Mouse (Mus musculus) forebrain, embryonic 15.5 days (tissue): Measurements from ENCODE around the gene Gm37240. TPM values are rescaled to one million over a fixed set of nuclear protein-coding genes. Genes with fewer than 3 reads are reported as not detected.
"Not testable (repeated sequence)": the region's sequence is repeated elsewhere in the genome, so short reads cannot be mapped to it uniquely, and the experiment has no call there.

Experiments
- ATAC-seq: fragments of 200-750 bp; cut with Nextera tagmentation; replicated peaks from 2 replicates; pipeline ENCODE4 v1.8.0; 2017; ENCODE audit warnings: mild to moderate bottlenecking, moderate TSS enrichment, moderate library complexity
- H3K27ac ChIP-seq: fragments of 300-500 bp; sonication (generic); replicated peaks from 2 replicates; pipeline ENCODE4 v1.5.1; 2015; ENCODE audit warnings: mild to moderate bottlenecking, inconsistent platforms
- H3K27me3 ChIP-seq: fragments of 300-500 bp; sonication (generic); 2 replicates; pipeline ENCODE4 v1.6.1; 2015; ENCODE audit warnings: inconsistent platforms
- H3K36me3 ChIP-seq: fragments of 300-500 bp; sonication (generic); 2 replicates; pipeline ENCODE4 v1.6.1; 2015; ENCODE audit warnings: mild to moderate bottlenecking, inconsistent platforms
- H3K4me1 ChIP-seq: fragments of 300-500 bp; sonication (generic); 2 replicates; pipeline ENCODE4 v1.6.1; 2015; ENCODE audit warnings: inconsistent platforms
- H3K4me2 ChIP-seq: fragments of 300-500 bp; sonication (generic); replicated peaks from 2 replicates; pipeline ENCODE4 v1.6.1; 2015; ENCODE audit warnings: mild to moderate bottlenecking, inconsistent platforms
- H3K4me3 ChIP-seq: fragments of 300-500 bp; sonication (generic); 2 replicates; pipeline ENCODE4 v1.5.1; 2015; ENCODE audit warnings: mild to moderate bottlenecking, inconsistent platforms
- H3K9ac ChIP-seq: fragments of 300-500 bp; sonication (generic); replicated peaks from 2 replicates; pipeline ENCODE4 v1.6.1; 2015; ENCODE audit warnings: mild to moderate bottlenecking, inconsistent platforms
- H3K9me3 ChIP-seq: fragments of 300-500 bp; sonication (generic); 2 replicates; pipeline ENCODE4 v1.6.1; 2016; ENCODE audit warnings: inconsistent platforms
- WGBS: fragments of 180-500 bp; shearing (Covaris S2); methylation state at CpG from one replicate; pipeline ENCODE4 v1.1.7; 2015; ENCODE audit warnings: mixed read lengths; 5-methylcytosine and 5-hydroxymethylcytosine counted together
- polyA plus RNA-seq: library from polyadenylated mRNA; unstranded; fragments of >200 nt; fragmentation: Nextera tagmentation; extraction: Ambion mirVana; gene quantifications from 2 replicates; pipeline ENCODE4 v1.2.1, GENCODE M21; 2015

Gm37240 gene
- polyA plus RNA-seq, 1 experiment from 2014 or later: 2.2 TPM

GRCm38 (mm10) chr3:84867434-84867975 is 1019.8 kb downstream of the Gm37240 start:
- 80% methylated on average over 1 of the region's 1 CpGs for WGBS

GRCm38 (mm10) chr3:84866866-84867265 is 1020.5 kb downstream of the Gm37240 start:
- Histone ChIP-seq H3K4me2 (no peak overlapping the region), H3K27ac (no peak overlapping the region), H3K4me3 (no peak overlapping the region), H3K27me3 (no peaks in the 10 kb centered on the region), H3K4me1 (peaks cover 3% of the 10 kb centered on the region; the same call in 1 of the 2 replicates), H3K9ac (no peak overlapping the region), H3K9me3 (no peaks in the 10 kb centered on the region), H3K36me3 (no peaks in the 10 kb centered on the region)
- 86% methylated on average over 4 of the region's 4 CpGs for WGBS
- ATAC-seq: no peak

More at GRCm38 (mm10) chr3:84867434-84867975, 1019.8 kb downstream of the Gm37240 start:
- Histone ChIP-seq H3K9me3 (no peaks in the 10 kb centered on the region), H3K27me3 (no peaks in the 10 kb centered on the region), H3K4me3 (no peak overlapping the region), H3K9ac (no peak overlapping the region), H3K27ac (no peak overlapping the region), H3K4me2 (no peak overlapping the region), H3K4me1 (peaks cover 3% of the 10 kb centered on the region; the same call in 1 of the 2 replicates), H3K36me3 (no peaks in the 10 kb centered on the region)
- ATAC-seq: no peak

- H3K4me3 ChIP-seq: no peak overlapping the region
- 75% methylated on average over 3 of the region's 3 CpGs for WGBS
- H3K4me2 ChIP-seq: no peak overlapping the region
- H3K9ac ChIP-seq: no peak overlapping the region
- no peaks in the 10 kb centered on the region for H3K27me3 ChIP-seq
- H3K4me1 ChIP-seq: peaks cover 3% of the 10 kb centered on the region; the same call in 1 of the 2 replicates
- no peak for ATAC-seq
- H3K9me3 ChIP-seq: no peaks in the 10 kb centered on the region
- H3K27ac ChIP-seq: no peak overlapping the region
- no peaks in the 10 kb centered on the region for H3K36me3 ChIP-seq
These were observed 1021.6 kb downstream of the Gm37240 start for GRCm38 (mm10) chr3:84865684-84866083.

- not testable (repeated sequence) for H3K27ac ChIP-seq, H3K4me2 ChIP-seq, H3K9me3 ChIP-seq, H3K9ac ChIP-seq, H3K4me1 ChIP-seq, H3K4me3 ChIP-seq, ATAC-seq, H3K36me3 ChIP-seq, H3K27me3 ChIP-seq
- over 99% methylated on average over 3 of the region's 3 CpGs for WGBS
These were observed 1025.5 kb downstream of the Gm37240 start for GRCm38 (mm10) chr3:84861817-84862216.

- 86% methylated on average over 1 of the region's 1 CpGs for WGBS
- Histone ChIP-seq H3K4me3 (no peak overlapping the region), H3K27ac (no peak overlapping the region), H3K36me3 (no peaks in the 10 kb centered on the region), H3K9me3 (no peaks in the 10 kb centered on the region), H3K27me3 (no peaks in the 10 kb centered on the region), H3K4me1 (no peaks in the 10 kb centered on the region), H3K9ac (no peak overlapping the region), H3K4me2 (no peak overlapping the region)
- no peak for ATAC-seq
These were observed 1026.6 kb downstream of the Gm37240 start for GRCm38 (mm10) chr3:84860669-84861068.

- no peak for ATAC-seq
- 86% methylated on average over 1 of the region's 1 CpGs for WGBS
- H3K36me3 ChIP-seq: no peaks in the 10 kb centered on the region
These were observed 1032.9 kb downstream of the Gm37240 start for GRCm38 (mm10) chr3:84854440-84854839.

GRCm38 (mm10) chr3:84852877-84853276 is 1034.4 kb downstream of the Gm37240 start:
- WGBS: 90% methylated on average over 7 of the region's 7 CpGs
- no peaks in the 10 kb centered on the region for H3K36me3 ChIP-seq
- H3K9me3 ChIP-seq: no peaks in the 10 kb centered on the region

More at GRCm38 (mm10) chr3:84854440-84854839, 1032.9 kb downstream of the Gm37240 start:
- H3K9ac ChIP-seq: no peak overlapping the region
- no peaks in the 10 kb centered on the region for H3K9me3 ChIP-seq
- no peak overlapping the region for H3K4me2 ChIP-seq
- no peaks in the 10 kb centered on the region for H3K27me3 ChIP-seq
- no peak overlapping the region for H3K4me3 ChIP-seq
- H3K4me1 ChIP-seq: no peaks in the 10 kb centered on the region
- no peak overlapping the region for H3K27ac ChIP-seq

GRCm38 (mm10) chr3:84851801-84852200 is 1035.5 kb downstream of the Gm37240 start:
- H3K9me3 ChIP-seq: no peaks in the 10 kb centered on the region
- WGBS: 57% methylated on average over 1 of the region's 1 CpGs
- no peak overlapping the region for H3K4me2 ChIP-seq
- no peak overlapping the region for H3K4me3 ChIP-seq
- H3K27me3 ChIP-seq: no peaks in the 10 kb centered on the region
- no peaks in the 10 kb centered on the region for H3K36me3 ChIP-seq
- ATAC-seq: no peak
- H3K4me1 ChIP-seq: no peaks in the 10 kb centered on the region
- no peak overlapping the region for H3K27ac ChIP-seq
- no peak overlapping the region for H3K9ac ChIP-seq

More at GRCm38 (mm10) chr3:84852877-84853276, 1034.4 kb downstream of the Gm37240 start:
- H3K4me3 ChIP-seq: no peak overlapping the region
- H3K9ac ChIP-seq: no peak overlapping the region
- H3K4me1 ChIP-seq: no peaks in the 10 kb centered on the region
- ATAC-seq: no peak
- no peaks in the 10 kb centered on the region for H3K27me3 ChIP-seq
- no peak overlapping the region for H3K4me2 ChIP-seq
- no peak overlapping the region for H3K27ac ChIP-seq

GRCm38 (mm10) chr3:84850418-84850817 is 1036.9 kb downstream of the Gm37240 start:
- Histone ChIP-seq H3K9me3 (no peaks in the 10 kb centered on the region), H3K9ac (no peak overlapping the region), H3K27me3 (no peaks in the 10 kb centered on the region), H3K4me3 (no peak overlapping the region), H3K27ac (no peak overlapping the region), H3K4me2 (no peak overlapping the region), H3K36me3 (no peaks in the 10 kb centered on the region), H3K4me1 (no peaks in the 10 kb centered on the region)
- ATAC-seq: no peak
- 87% methylated on average over 1 of the region's 1 CpGs for WGBS

- no peaks in the 10 kb centered on the region for H3K27me3 ChIP-seq
- H3K27ac ChIP-seq: no peak overlapping the region
- H3K4me3 ChIP-seq: no peak overlapping the region
- no peak overlapping the region for H3K4me2 ChIP-seq
- no peaks in the 10 kb centered on the region for H3K4me1 ChIP-seq
- WGBS: 89% methylated on average over 4 of the region's 4 CpGs
- H3K9me3 ChIP-seq: no peaks in the 10 kb centered on the region
- H3K36me3 ChIP-seq: no peaks in the 10 kb centered on the region
- no peak overlapping the region for H3K9ac ChIP-seq
- ATAC-seq: no peak
These were observed 1038.5 kb downstream of the Gm37240 start for GRCm38 (mm10) chr3:84848798-84849197.

GRCm38 (mm10) chr3:84843594-84843993 is 1043.7 kb downstream of the Gm37240 start:
- H3K36me3 ChIP-seq: no peaks in the 10 kb centered on the region
- no peaks in the 10 kb centered on the region for H3K4me1 ChIP-seq
- no peak overlapping the region for H3K9ac ChIP-seq
- H3K27me3 ChIP-seq: no peaks in the 10 kb centered on the region
- 30% methylated on average over 1 of the region's 1 CpGs for WGBS
- peak; percentile 26; the same call in 1 of the 2 replicates for ATAC-seq
- H3K27ac ChIP-seq: no peak overlapping the region
- no peaks in the 10 kb centered on the region for H3K9me3 ChIP-seq
- no peak overlapping the region for H3K4me3 ChIP-seq
- no peak overlapping the region for H3K4me2 ChIP-seq

- no peak overlapping the region for H3K4me3 ChIP-seq
- no peaks in the 10 kb centered on the region for H3K36me3 ChIP-seq
- H3K9ac ChIP-seq: no peak overlapping the region
- no peak overlapping the region for H3K4me2 ChIP-seq
- H3K9me3 ChIP-seq: no peaks in the 10 kb centered on the region
- ATAC-seq: no peak
- H3K27ac ChIP-seq: no peak overlapping the region
- no peaks in the 10 kb centered on the region for H3K27me3 ChIP-seq
- 89% methylated on average over 2 of the region's 2 CpGs for WGBS
- H3K4me1 ChIP-seq: no peaks in the 10 kb centered on the region
These were observed 1044.5 kb downstream of the Gm37240 start for GRCm38 (mm10) chr3:84842793-84843192.

GRCm38 (mm10) chr3:84841271-84841670 is 1046.0 kb downstream of the Gm37240 start:
- 86% methylated on average over 4 of the region's 4 CpGs for WGBS

More at GRCm38 (mm10) chr3:84841271-84841670, 1046.0 kb downstream of the Gm37240 start:
- ATAC-seq: no peak
- Histone ChIP-seq H3K4me1 (no peaks in the 10 kb centered on the region), H3K27me3 (no peaks in the 10 kb centered on the region), H3K9ac (no peak overlapping the region), H3K27ac (no peak overlapping the region), H3K9me3 (no peaks in the 10 kb centered on the region), H3K4me2 (no peak overlapping the region), H3K4me3 (no peak overlapping the region), H3K36me3 (no peaks in the 10 kb centered on the region)
